Mouse (Mus musculus) fat pad, adult 2 months (tissue): Measurements from ENCODE around the gene Ascc3.

Experiments
- DNase-seq: peaks from one replicate; pipeline ENCODE4 v3.0.0-alpha.2; 2011; ENCODE audit warnings: low read depth, low spot score; ENCODE audit errors: extremely low read depth

The Ascc3 gene

GRCm38 (mm10) chr10:50893546-50893945 lies 301.1 kb downstream of the Ascc3 start:
- DNase-seq = no peak

GRCm38 (mm10) chr10:50894170-50894991 lies 301.9 kb downstream of the Ascc3 start, which contains the start of gene Sim1:
Gene Sim1 (plus strand): TSS chr10:50894754.
- DNase-seq = no peak

- no peak for DNase-seq
Observed at GRCm38 (mm10) chr10:50895091-50895790, 302.8 kb downstream of the Ascc3 start.

GRCm38 (mm10) chr10:50895881-50896766 lies 303.7 kb downstream of the Ascc3 start:
- DNase-seq = no peak

GRCm38 (mm10) chr10:50896767-50897390 lies 304.4 kb downstream of the Ascc3 start:
- no peak for DNase-seq

GRCm38 (mm10) chr10:50897530-50898471 lies 305.3 kb downstream of the Ascc3 start:
- DNase-seq = no peak

GRCm38 (mm10) chr10:50898621-50899020 lies 306.2 kb downstream of the Ascc3 start:
- no peak for DNase-seq

GRCm38 (mm10) chr10:50899846-50900745 lies 307.6 kb downstream of the Ascc3 start:
- DNase-seq = no peak
